Mouse (Mus musculus) left cerebral cortex, adult 8-10 months (tissue): ENCODE results near the gene Gm4553. TPM values are rescaled to one million over a fixed set of nuclear protein-coding genes. Genes with fewer than 3 reads are reported as not detected.
"Not testable (repeated sequence)": the region's sequence is repeated elsewhere in the genome, so short reads cannot be mapped to it uniquely, and the experiment has no call there.

Source experiments
- DNase-seq, 2 experiments: peaks; one replicate each; pipeline ENCODE4 v3.0.0; 2022; ENCODE audit warnings: low spot score in 2 of 2
- total RNA-seq, 4 experiments: library from RNA; stranded (reverse); gene quantifications; 2 replicates each; pipeline ENCODE4 v1.2.4; 2022

The Gm4553 gene
- total RNA-seq, 4 experiments from 2014 or later = not detected

DNA sequence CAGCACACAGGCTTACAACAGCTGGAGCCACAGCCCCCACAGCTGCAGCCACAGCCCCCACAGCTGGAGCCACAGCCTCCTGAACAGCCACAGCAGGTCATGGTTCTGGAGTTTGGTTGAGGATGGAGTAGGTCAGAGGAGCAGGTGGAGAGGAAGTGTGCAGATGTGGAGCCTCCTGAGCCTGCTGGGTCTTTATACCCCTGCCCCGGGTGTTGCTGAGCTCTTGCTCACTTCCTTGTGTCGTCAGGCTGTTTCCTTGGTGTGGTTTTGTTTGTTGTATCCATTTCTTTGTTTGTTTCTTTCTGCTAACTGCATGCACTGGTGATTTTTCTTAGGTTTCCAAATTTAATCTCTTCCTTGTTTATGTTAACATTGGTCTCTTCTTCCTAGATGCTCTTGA is 29.6 kb downstream of the Gm4553 start, which contains the start of gene Gm39115:
TSS of gene Gm39115 (minus strand) at position 101 of the 400 bp plus-strand sequence.
- not testable (repeated sequence) for DNase-seq

DNA sequence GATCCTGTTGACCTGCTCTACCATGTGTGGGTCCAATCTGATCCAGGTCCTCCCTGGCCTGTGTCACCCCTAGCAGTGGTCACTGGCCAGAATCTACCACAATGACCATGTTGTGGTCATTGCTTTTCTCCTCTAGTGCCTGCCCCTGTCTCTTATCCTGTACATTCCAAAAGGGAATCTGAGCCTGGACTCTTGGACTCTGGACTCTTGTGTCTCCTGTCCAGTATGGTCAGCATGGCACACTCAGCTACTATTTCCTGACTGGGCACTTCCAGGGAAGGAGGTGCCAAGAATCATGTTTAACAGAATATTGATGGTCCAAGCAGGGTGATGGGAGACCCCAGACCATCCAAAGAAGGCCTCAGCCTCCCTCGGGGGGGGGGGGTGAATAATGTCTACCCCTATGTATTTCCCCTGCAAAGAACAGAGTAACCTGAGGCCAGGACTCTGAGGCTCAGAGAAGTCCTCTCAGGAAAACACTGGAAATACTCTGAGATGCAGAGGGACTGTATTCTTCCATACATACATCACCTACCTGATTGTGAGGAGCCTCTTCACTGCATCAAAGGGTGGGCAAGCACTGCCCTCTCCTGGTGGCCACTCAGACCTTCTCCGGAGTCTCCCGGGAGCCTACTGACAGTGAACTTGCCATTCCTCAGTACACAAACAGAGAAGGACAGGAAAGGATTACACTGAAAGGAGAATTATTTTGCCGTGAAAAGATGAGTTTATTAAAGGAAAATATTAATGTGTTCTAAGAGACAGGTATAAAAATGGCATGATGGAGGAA is 31.1 kb downstream of the Gm4553 start:
- peak in 1 of 2 experiments; percentile 9 for DNase-seq

DNA sequence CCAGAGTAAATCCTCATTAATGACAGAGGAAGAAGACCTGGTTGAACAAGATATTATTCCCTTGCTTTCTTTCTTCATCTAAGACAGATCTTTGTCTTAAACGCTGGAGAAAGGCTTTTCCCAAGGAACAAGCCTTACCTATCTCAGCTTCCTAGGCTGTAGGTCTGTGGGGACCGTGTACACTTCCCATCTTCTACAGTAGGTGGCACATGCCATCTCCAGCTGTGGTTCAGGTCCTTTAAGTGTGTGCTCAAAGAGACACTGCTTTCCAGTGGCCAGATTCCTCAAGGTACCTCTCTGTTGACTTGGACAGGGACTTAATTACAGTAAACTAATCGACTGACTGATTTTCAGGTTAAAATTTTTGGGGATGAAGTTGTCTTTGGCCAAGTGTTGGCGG is 36.7 kb downstream of the Gm4553 start:
- no peak for DNase-seq

DNA sequence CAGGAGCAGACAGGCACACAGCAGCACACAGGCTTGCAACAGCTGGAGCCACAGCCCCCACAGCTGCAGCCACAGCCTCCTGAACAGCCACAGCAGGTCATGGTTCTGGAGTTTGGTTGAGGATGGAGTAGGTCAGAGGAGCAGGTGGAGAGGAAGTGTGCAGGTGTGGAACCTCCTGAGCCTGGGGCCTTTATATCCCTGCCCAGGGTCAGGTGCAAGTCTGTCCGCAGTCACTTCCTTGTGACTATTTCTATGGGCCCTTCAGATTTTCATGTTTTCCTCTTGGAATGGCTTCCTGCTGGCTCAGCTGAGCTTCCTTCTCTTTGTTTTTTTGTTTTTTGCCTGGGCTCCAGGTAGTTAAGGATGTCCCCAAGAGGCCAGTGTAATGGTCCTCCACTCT is 44.9 kb downstream of the Gm4553 start, which contains the start of gene Gm45618:
TSS of gene Gm45618 (minus strand) at position 101 of the 400 bp plus-strand sequence.
- not testable (repeated sequence) for DNase-seq

DNA sequence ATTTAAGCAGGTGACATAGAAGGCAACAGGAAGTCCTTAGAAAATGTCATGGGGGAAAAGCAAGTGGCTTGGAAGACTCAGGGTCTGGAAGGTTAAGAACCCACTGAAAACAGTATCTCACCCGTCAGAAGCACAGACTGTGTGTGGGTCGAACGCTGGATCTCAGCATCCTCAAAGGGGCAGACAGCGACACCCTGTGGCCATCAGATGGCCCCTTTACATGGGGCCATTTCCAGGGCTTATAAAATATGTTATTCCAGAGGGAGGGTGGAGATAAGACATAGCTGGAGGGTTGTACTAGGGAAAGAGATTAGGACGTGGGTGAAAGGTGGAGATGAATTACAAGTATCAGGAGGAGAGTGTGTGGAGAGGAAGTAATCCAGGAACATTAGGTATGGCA is 45.9 kb downstream of the Gm4553 start:
- no peak for DNase-seq

Other genes with a start within 250 kb of the Gm4553 start
- 100 to 1,000 TPM; 107 to 115 (median 111) TPM for gene Tollip, start 247.2 kb downstream of the Gm4553 start, total RNA-seq
- gene Brsk2, start 216.0 kb downstream of the Gm4553 start, total RNA-seq = 100 to 1,000 TPM; 190 to 209 (median 202) TPM
- 10 to 100 TPM; 32.6 to 34.9 (median 33.7) TPM for gene Mob2, start 104.7 kb downstream of the Gm4553 start, total RNA-seq
- gene Dusp8, start 69.9 kb downstream of the Gm4553 start, total RNA-seq = 100 to 1,000 TPM; 127 to 151 (median 133) TPM
- gene Gm45618, start 45.0 kb downstream of the Gm4553 start, total RNA-seq = not detected
- not detected for gene Gm39115, start 29.7 kb downstream of the Gm4553 start, total RNA-seq
- not detected for gene Gm45337, start 21.1 kb downstream of the Gm4553 start, total RNA-seq
- not detected for gene Gm29735, start 8.6 kb downstream of the Gm4553 start, total RNA-seq
- not detected for gene Krtap5-2, start 10.3 kb upstream of the Gm4553 start, total RNA-seq
- not detected for gene Gm10153, start 24.6 kb upstream of the Gm4553 start, total RNA-seq
- not detected for gene Krtap5-3, start 35.6 kb upstream of the Gm4553 start, total RNA-seq
- gene Gm7579, start 46.1 kb upstream of the Gm4553 start, total RNA-seq = not detected
- gene Krtap5-5, start 64.2 kb upstream of the Gm4553 start, total RNA-seq = not detected
- gene Gm40460, start 75.3 kb upstream of the Gm4553 start, total RNA-seq = not detected
- not detected for gene Gm2431, start 92.6 kb upstream of the Gm4553 start, total RNA-seq
- not detected for gene Gm4559, start 108.6 kb upstream of the Gm4553 start, total RNA-seq
- not detected for gene Krtap5-1, start 131.4 kb upstream of the Gm4553 start, total RNA-seq
- gene Krtap5-4, start 137.8 kb upstream of the Gm4553 start, total RNA-seq = not detected
- gene Ifitm10, start 208.0 kb upstream of the Gm4553 start, total RNA-seq = 10 to 100 TPM; 30.9 to 34.5 (median 31.7) TPM
- 10 to 100 TPM in 2 of 4 experiments, 1 to 10 TPM in 1, not detected in 1; 2.2 to 24.0 (median 19.7) TPM for gene Gm49369, start 216.9 kb upstream of the Gm4553 start, total RNA-seq
- gene Ctsd, start 222.3 kb upstream of the Gm4553 start, total RNA-seq = 1,000 to 10,000 TPM in 1 of 4 experiments, 100 to 1,000 TPM in 3; 328 to 1,203 (median 591) TPM